Mouse (Mus musculus): ENCODE data around the gene Sirt7.

The Sirt7 gene

DNA sequence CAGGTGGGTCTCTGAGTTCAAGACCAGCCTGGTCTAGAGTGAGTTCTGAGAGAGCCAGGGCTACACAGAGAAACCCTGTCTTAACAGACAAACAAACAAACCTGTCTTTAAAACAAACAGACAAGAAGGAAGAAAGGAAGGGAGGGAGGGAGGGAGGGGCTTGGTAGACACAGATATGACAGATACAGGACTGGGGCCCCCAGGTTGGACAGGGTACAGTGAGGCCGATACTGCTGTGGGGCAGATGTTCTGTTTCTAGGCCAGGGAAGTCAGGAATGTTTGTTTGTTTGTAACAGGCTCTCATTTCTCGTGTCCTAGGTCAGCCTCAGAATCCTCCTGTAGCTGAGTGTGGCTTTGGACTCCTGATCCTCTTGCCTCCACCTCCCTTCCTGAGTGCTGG lies 21.5 kb downstream of the Sirt7 start:
- in situ Hi-C loops (cut with MboI; ENCODE audit: unreplicated experiment in 2 of 2) = loop anchor here in 1 of 2 experiments (25.0 kb wide), 1 partner anchor 184 kb away; the partner anchor contains the start of genes Dus1l, Gps1 and Rfng

- in situ Hi-C loops (cut with MboI; ENCODE audit: unreplicated experiment in 2 of 2) = loop anchor here in 1 of 2 experiments (25.0 kb wide), 1 partner anchor 187 kb away; the partner anchor contains the start of genes Dus1l, Gps1 and Rfng
These were observed 24.3 kb downstream of the Sirt7 start for GRCm38 (mm10) chr11:120600716-120601115.

GRCm38 (mm10) chr11:120598990-120599549 lies 26.0 kb downstream of the Sirt7 start:
- in situ Hi-C loops (cut with MboI; ENCODE audit: unreplicated experiment in 2 of 2) = no loop called here

- in situ Hi-C loops (cut with MboI; ENCODE audit: unreplicated experiment in 2 of 2) = no loop called here
These were observed 26.6 kb downstream of the Sirt7 start, which contains the start of the genes Alyref and Anapc11 for GRCm38 (mm10) chr11:120598283-120598989. Gene Alyref (minus strand): TSS chr11:120598365. Gene Anapc11 (plus strand): TSS chr11:120598421.

DNA sequence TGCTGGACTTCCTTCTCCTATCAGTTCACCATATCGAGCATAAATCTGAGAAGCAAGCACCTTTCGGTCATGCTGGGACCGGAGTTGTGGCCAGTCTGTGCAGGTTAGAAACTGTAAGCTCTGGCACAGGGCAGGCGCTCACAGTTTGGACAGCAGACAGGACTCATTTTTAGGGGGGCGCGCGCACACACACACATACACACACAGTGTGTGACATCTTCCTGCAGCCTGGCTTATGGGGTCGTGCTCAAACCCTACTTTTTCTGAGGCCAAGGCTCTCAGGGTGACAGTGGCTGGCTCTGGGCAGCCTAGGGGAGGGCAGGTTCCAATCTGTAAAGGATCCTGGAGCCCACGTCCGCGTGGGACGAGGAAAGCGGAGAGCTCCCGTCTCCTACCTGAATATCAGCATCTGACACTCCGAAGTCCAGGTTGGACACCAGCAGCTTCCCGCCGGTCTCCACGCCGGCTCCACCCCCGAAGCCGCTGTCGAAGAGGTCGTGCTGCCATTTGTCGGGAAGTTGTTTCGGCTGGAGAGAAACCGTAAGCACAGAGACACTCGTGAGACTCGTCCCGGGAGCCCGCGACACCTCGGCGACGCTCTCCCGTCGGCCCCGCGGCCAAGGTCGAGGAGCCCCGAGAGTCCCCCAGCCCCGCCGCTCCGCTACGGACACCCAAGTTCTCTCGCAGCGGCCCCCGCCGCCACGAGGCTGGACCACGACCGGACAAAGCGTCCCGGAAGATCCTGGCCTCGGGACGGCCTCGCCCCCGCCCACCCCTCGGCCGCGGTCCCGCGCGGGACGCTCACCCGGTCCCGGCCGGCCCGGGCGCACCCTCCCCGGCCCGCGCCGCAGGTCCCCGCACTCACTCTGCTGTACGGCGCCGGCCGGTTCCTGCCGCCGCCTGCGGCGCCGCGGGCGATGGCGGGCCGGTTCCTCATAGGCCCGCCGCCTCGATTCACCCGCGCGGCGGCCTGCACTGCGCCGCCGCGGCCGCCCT lies 27.5 kb downstream of the Sirt7 start:
- in situ Hi-C loops (cut with MboI; ENCODE audit: unreplicated experiment in 2 of 2) = no loop called here

GRCm38 (mm10) chr11:120588531-120588930 lies 36.5 kb downstream of the Sirt7 start:
- in situ Hi-C loops (cut with MboI; ENCODE audit: unreplicated experiment in 2 of 2) = no loop called here

GRCm38 (mm10) chr11:120583937-120584336 lies 41.1 kb downstream of the Sirt7 start:
- in situ Hi-C loops (cut with MboI; ENCODE audit: unreplicated experiment in 2 of 2) = loop anchor here in 1 of 2 experiments (5.0 kb wide), 1 partner anchor 33 kb away; the partner anchor contains the start of gene Pcyt2

- in situ Hi-C loops (cut with MboI; ENCODE audit: unreplicated experiment in 2 of 2) = loop anchor here in 1 of 2 experiments (5.0 kb wide), 1 partner anchor 34 kb away; the partner anchor contains the start of gene Pcyt2
These were observed 42.1 kb downstream of the Sirt7 start for GRCm38 (mm10) chr11:120582982-120583293.

GRCm38 (mm10) chr11:120582268-120582981 lies 42.6 kb downstream of the Sirt7 start:
- in situ Hi-C loops (cut with MboI; ENCODE audit: unreplicated experiment in 2 of 2) = loop anchor here in 1 of 2 experiments (5.0 kb wide), 1 partner anchor 35 kb away; the partner anchor contains the start of gene Pcyt2

GRCm38 (mm10) chr11:120581490-120582267 lies 43.4 kb downstream of the Sirt7 start, which contains the start of gene Arhgdia:
Gene Arhgdia (minus strand): TSS chr11:120581624.
- in situ Hi-C loops (cut with MboI; ENCODE audit: unreplicated experiment in 2 of 2) = loop anchor here in 1 of 2 experiments (5.0 kb wide), 1 partner anchor 36 kb away; the partner anchor contains the start of gene Pcyt2

GRCm38 (mm10) chr11:120580871-120581331 lies 44.1 kb downstream of the Sirt7 start:
- in situ Hi-C loops (cut with MboI; ENCODE audit: unreplicated experiment in 2 of 2) = loop anchor here in 1 of 2 experiments (5.0 kb wide), 1 partner anchor 36 kb away; the partner anchor contains the start of gene Pcyt2

DNA sequence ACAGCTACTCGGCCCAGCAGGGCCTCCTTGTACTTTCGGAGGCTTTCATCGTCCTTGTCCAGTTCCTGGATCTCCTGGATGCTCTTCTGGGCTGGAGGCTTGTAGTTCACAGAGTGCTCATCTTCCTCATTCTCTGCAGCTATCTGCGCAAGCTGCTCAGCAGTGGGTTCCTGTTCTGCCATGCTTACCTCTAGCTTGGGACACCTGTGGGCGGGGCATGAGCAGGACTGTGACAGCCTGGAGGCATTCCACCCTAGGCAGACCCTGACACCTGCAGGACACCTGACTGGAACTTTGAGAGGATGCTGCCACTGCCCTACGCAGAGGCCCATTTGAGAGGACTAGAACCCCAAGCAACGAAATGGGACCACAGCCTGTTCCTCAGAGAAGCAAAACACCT lies 44.9 kb downstream of the Sirt7 start:
- in situ Hi-C loops (cut with MboI; ENCODE audit: unreplicated experiment in 2 of 2) = loop anchor here in 1 of 2 experiments (5.0 kb wide), 1 partner anchor 37 kb away; the partner anchor contains the start of gene Pcyt2

GRCm38 (mm10) chr11:120579316-120580107 lies 45.5 kb downstream of the Sirt7 start:
- in situ Hi-C loops (cut with MboI; ENCODE audit: unreplicated experiment in 2 of 2) = loop anchor here (5.0 kb wide), 3 partner anchors 38 to 92 kb away; partner anchors contain the start of gene Pcyt2 (in 2 of the 2)

GRCm38 (mm10) chr11:120578694-120579243 lies 46.3 kb downstream of the Sirt7 start:
- in situ Hi-C loops (cut with MboI; ENCODE audit: unreplicated experiment in 2 of 2) = loop anchor here in 1 of 2 experiments (5.0 kb wide), 3 partner anchors 39 to 91 kb away; partner anchors contain the start of gene Pcyt2

DNA sequence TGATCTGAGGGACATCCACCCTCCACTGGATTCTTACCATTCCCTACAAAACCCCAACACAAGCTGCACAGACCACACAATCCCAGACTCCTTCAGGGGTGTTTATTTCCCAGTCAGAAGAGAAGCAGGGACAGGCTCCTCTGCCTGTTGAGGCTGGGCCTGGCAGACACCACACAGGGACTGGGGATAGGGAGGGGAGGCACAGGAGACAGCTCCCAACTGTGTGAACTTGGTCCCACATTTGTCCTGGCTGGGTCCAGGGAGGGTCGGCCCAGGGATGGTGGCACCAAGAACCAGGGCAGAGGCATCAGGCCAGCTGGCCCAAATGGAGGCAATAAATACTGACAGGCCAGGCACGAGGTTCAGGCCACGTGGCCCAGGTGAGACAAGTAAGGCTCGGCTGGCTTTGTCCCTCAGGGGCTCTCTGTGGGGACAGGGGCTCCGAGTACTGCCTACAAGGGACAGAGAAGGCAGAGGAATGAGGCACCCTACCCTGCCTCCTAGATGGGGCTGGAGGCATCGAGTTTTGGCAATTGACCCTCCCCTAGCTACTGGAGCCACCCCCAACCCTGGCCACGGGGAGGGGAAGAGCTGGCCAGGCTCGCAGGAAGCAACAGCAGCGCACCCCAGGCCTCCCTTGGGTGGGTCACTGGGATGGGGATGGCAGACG lies 46.9 kb downstream of the Sirt7 start:
- in situ Hi-C loops (cut with MboI; ENCODE audit: unreplicated experiment in 2 of 2) = loop anchor here in 1 of 2 experiments (5.0 kb wide), 3 partner anchors 39 to 91 kb away; partner anchors contain the start of gene Pcyt2

DNA sequence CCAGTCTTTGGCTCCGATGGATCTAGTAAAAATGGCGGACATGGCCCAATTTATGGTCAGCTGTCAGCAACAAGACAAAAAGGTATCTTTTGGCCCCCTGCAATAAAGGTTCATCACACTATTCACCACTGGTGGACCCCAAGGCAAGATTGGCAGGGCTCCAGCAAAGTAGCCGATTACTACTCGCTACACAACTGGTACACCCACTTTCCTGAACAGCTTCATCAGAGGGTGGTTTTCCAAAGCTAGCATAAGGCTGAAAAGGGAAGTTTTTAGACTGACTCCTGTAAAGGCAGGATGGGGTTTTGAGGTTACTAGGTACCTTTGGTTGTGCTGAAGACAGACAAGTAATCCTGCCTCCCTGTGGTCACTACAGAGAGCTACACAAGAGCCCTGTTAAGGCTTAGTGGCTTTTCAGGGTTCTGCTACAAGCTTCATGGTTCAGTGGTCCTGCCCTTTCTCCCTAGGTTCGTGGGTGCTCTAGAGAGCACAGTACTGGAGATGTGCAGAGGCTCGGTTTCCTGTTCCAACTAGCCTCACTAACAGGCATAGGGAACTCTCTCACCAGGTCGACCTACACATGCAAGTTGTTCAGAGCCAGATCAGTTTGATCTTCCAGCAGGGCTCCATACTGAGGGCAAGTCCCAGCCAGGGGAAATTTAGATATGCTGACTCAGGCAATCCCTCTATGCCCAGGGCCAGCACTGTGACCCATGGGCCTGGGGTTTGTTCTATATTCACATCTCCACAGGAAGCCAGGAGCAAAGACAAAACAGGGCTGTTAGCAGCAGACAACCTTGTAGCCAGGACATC lies 47.6 kb downstream of the Sirt7 start:
- in situ Hi-C loops (cut with MboI; ENCODE audit: unreplicated experiment in 2 of 2) = loop anchor here in 1 of 2 experiments (5.0 kb wide), 3 partner anchors 40 to 90 kb away; partner anchors contain the start of gene Pcyt2
